ENCODE assay signal across 7 mouse cellular contexts in genomic region chr15:79774117-79775027, GRCm38 (mm10). TPM values are rescaled to one million over a fixed set of nuclear protein-coding genes. Genes with fewer than 3 reads are reported as not detected.
DNase-seq lines count a peak whose midpoint lies in the region; ATAC-seq and TF ChIP-seq lines count a peak whose summit lies in the region.

No protein-coding gene starts in this region.

- peak overlapping the region; percentile 93 for H3K27ac ChIP-seq in embryonic facial prominence, embryonic 10.5 days (replicated peaks)
- peak overlapping the region; percentile 64 for H3K27ac ChIP-seq in intestine, postnatal 0 days (ENCODE audit: low read depth, low read length)
- peak overlapping the region; percentile 68 for H3K27ac ChIP-seq in midbrain, embryonic 12.5 days (replicated peaks)
- no peak overlapping the region; the same call in 1 of the 2 replicates for H3K27ac ChIP-seq in small intestine, adult 2 months (ENCODE audit: insufficient read depth, low read depth, low read length)

- intact Hi-C loops in left cerebral cortex, postnatal 4 days (cut with DNase I): no loop called here

- H3K4me2 ChIP-seq in intestine, postnatal 0 days (replicated peaks; ENCODE audit: low read depth): peak overlapping the region; percentile 83
- peak overlapping the region; percentile 85 for H3K4me2 ChIP-seq in midbrain, embryonic 12.5 days (replicated peaks)

- no peaks in the 10 kb centered on the region for H3K27me3 ChIP-seq in embryonic facial prominence, embryonic 10.5 days (replicated peaks; ENCODE audit: low read depth, poor library complexity, severe bottlenecking)
- H3K27me3 ChIP-seq in intestine, postnatal 0 days (replicated peaks; ENCODE audit: control insufficient read depth, insufficient read depth, low read length): no peaks in the 10 kb centered on the region
- peaks cover 5% of the 10 kb centered on the region; the same call in 1 of the 2 replicates for H3K27me3 ChIP-seq in midbrain, embryonic 12.5 days
- H3K27me3 ChIP-seq in small intestine, adult 2 months (ENCODE audit: control insufficient read depth, insufficient read depth, low read length): no peaks in the 10 kb centered on the region

- no peak for TF ChIP-seq CTCF in intestine, postnatal 0 days (IDR thresholded peaks at IDR 0.05; ENCODE audit: low read depth)
- TF ChIP-seq CTCF in small intestine, adult 2 months (IDR thresholded peaks at IDR 0.05; ENCODE audit: extremely low read depth, insufficient read length, insufficient replicate concordance, low read depth, low read length): no peak

- peak; percentile 96 for DNase-seq in adrenal gland, postnatal 10 days
- DNase-seq in embryonic facial prominence, embryonic 10.5 days (ENCODE audit: low spot score): peak; percentile 93
- peak; percentile 84 for DNase-seq in gonadal fat pad, adult 2 months (ENCODE audit: low read depth)
- DNase-seq in left cerebral cortex, postnatal 4 days: peak; percentile 96

- peak overlapping the region; percentile 96 for H3K4me3 ChIP-seq in embryonic facial prominence, embryonic 10.5 days
- peak overlapping the region; percentile 89 for H3K4me3 ChIP-seq in intestine, postnatal 0 days (ENCODE audit: low read depth, low read length)
- peak overlapping the region; percentile 87 for H3K4me3 ChIP-seq in midbrain, embryonic 12.5 days
- H3K4me3 ChIP-seq in small intestine, adult 2 months (ENCODE audit: low read depth, low read length): peak overlapping the region; percentile 80

- H3K36me3 ChIP-seq in embryonic facial prominence, embryonic 10.5 days (replicated peaks): no peaks in the 10 kb centered on the region
- no peaks in the 10 kb centered on the region for H3K36me3 ChIP-seq in intestine, postnatal 0 days (ENCODE audit: control insufficient read depth, insufficient read depth)
- H3K36me3 ChIP-seq in midbrain, embryonic 12.5 days: 0 out of 2 replicates have a peak, but pooled peaks cover 6% of the 10 kb centered on the region
- no peaks in the 10 kb centered on the region for H3K36me3 ChIP-seq in small intestine, adult 2 months (ENCODE audit: control insufficient read depth, insufficient read depth, low read length)

- under 1% methylated on average over 50 of the region's 50 CpGs for WGBS in embryonic facial prominence, embryonic 10.5 days
- WGBS in intestine, postnatal 0 days: under 1% methylated on average over 50 of the region's 50 CpGs
- under 1% methylated on average over 50 of the region's 50 CpGs for WGBS in midbrain, embryonic 12.5 days
- under 1% methylated on average over 44 of the region's 50 CpGs for WGBS in small intestine, adult 2 months

- peak overlapping the region; percentile 78 for H3K9ac ChIP-seq in intestine, postnatal 0 days (ENCODE audit: low read depth, low read length)
- H3K9ac ChIP-seq in midbrain, embryonic 12.5 days (replicated peaks): peak overlapping the region; percentile 83

- H3K4me1 ChIP-seq in embryonic facial prominence, embryonic 10.5 days: peaks cover 22% of the 10 kb centered on the region
- H3K4me1 ChIP-seq in intestine, postnatal 0 days (replicated peaks; ENCODE audit: control insufficient read depth, insufficient read depth, low read length): peaks cover 6% of the 10 kb centered on the region; the same call in 1 of the 2 replicates
- H3K4me1 ChIP-seq in midbrain, embryonic 12.5 days: peaks cover 28% of the 10 kb centered on the region
- H3K4me1 ChIP-seq in small intestine, adult 2 months (ENCODE audit: control insufficient read depth, insufficient read depth, insufficient read length, low read length): peaks cover 23% of the 10 kb centered on the region; the same call in 1 of the 2 replicates

- peak; percentile 57; the same call in 1 of the 2 replicates for TF ChIP-seq POLR2A in small intestine, adult 2 months (IDR thresholded peaks at IDR 0.05; ENCODE audit: low read depth, low read length)

- peak; percentile 98 for ATAC-seq in intestine, postnatal 0 days
- peak; percentile 98 for ATAC-seq in midbrain, embryonic 12.5 days (ENCODE audit: low FRiP score, low read depth)

- H3K9me3 ChIP-seq in embryonic facial prominence, embryonic 10.5 days: no peaks in the 10 kb centered on the region
- H3K9me3 ChIP-seq in intestine, postnatal 0 days (ENCODE audit: control insufficient read depth): no peaks in the 10 kb centered on the region
- no peaks in the 10 kb centered on the region for H3K9me3 ChIP-seq in midbrain, embryonic 12.5 days

RNA-seq across cellular contexts. Expression of gene Dnal4, which starts 3.3 kb away (rescaled TPM):
- 10 to 100 TPM; 16.1 to 19.5 TPM for total RNA-seq in adrenal gland, postnatal 10 days (2021)
- polyA plus RNA-seq in embryonic facial prominence, embryonic 10.5 days (2016; fragmentation: Nextera tagmentation; extraction: Ambion mirVana): 66.3 and 68.6 TPM in 2 replicates
- polyA plus RNA-seq in gonadal fat pad, adult 2 months (2012; rRNA removed): 41.4 and 42.0 TPM in 2 replicates
- polyA plus RNA-seq in intestine, postnatal 0 days (2015; fragmentation: Nextera tagmentation; extraction: Ambion mirVana): 19.5 and 20.1 TPM in 2 replicates
- 10 to 100 TPM; 30.4 to 34.4 TPM for total RNA-seq in left cerebral cortex, postnatal 4 days (2021)
- polyA plus RNA-seq in midbrain, embryonic 12.5 days (2016; fragmentation: Nextera tagmentation; extraction: Ambion mirVana): 72.4 and 77.9 TPM in 2 replicates
- polyA plus RNA-seq in small intestine, adult 2 months (2012; rRNA removed): 8.6 and 18.7 TPM in 2 replicates

RNA-seq across cellular contexts. Expression of gene Nptxr, which starts 30.2 kb away (rescaled TPM):
- 1 to 10 TPM; 8.2 to 9.5 TPM for total RNA-seq in adrenal gland, postnatal 10 days (2021)
- polyA plus RNA-seq in embryonic facial prominence, embryonic 10.5 days (2016; fragmentation: Nextera tagmentation; extraction: Ambion mirVana): 1.8 and 2.2 TPM in 2 replicates
- polyA plus RNA-seq in gonadal fat pad, adult 2 months (2012; rRNA removed): 2.7 and 5.8 TPM in 2 replicates
- 1.2 and 1.6 TPM in 2 replicates for polyA plus RNA-seq in intestine, postnatal 0 days (2015; fragmentation: Nextera tagmentation; extraction: Ambion mirVana)
- total RNA-seq in left cerebral cortex, postnatal 4 days (2021): 100 to 1,000 TPM; 240 to 277 TPM
- polyA plus RNA-seq in midbrain, embryonic 12.5 days (2016; fragmentation: Nextera tagmentation; extraction: Ambion mirVana): 8.7 and 11.7 TPM in 2 replicates
- 1.0 and 1.3 TPM in 2 replicates for polyA plus RNA-seq in small intestine, adult 2 months (2012; rRNA removed)

RNA-seq across cellular contexts. Expression of gene Sun2, which starts 32.0 kb away (rescaled TPM):
- total RNA-seq in adrenal gland, postnatal 10 days (2021): 10 to 100 TPM; 68.2 to 83.6 TPM
- polyA plus RNA-seq in embryonic facial prominence, embryonic 10.5 days (2016; fragmentation: Nextera tagmentation; extraction: Ambion mirVana): 2.4 and 3.4 TPM in 2 replicates
- 72.1 and 91.4 TPM in 2 replicates for polyA plus RNA-seq in gonadal fat pad, adult 2 months (2012; rRNA removed)
- polyA plus RNA-seq in intestine, postnatal 0 days (2015; fragmentation: Nextera tagmentation; extraction: Ambion mirVana): 1.1 and 1.2 TPM in 2 replicates
- total RNA-seq in left cerebral cortex, postnatal 4 days (2021): 10 to 100 TPM; 27.0 to 29.4 TPM
- polyA plus RNA-seq in midbrain, embryonic 12.5 days (2016; fragmentation: Nextera tagmentation; extraction: Ambion mirVana): 8.0 and 8.7 TPM in 2 replicates
- polyA plus RNA-seq in small intestine, adult 2 months (2012; rRNA removed): 12.1 and 18.5 TPM in 2 replicates

RNA-seq across cellular contexts. Expression of gene Npcd, which starts 59.7 kb away (rescaled TPM):
- 1 to 10 TPM; 1.2 to 1.7 TPM for total RNA-seq in adrenal gland, postnatal 10 days (2021)
- not detected in 2 replicates for polyA plus RNA-seq in embryonic facial prominence, embryonic 10.5 days (2016; fragmentation: Nextera tagmentation; extraction: Ambion mirVana)
- polyA plus RNA-seq in gonadal fat pad, adult 2 months (2012; rRNA removed): 0.12 TPM in 1 of 2 replicates, not detected in the other
- 0.61 TPM in 1 of 2 replicates, not detected in the other for polyA plus RNA-seq in intestine, postnatal 0 days (2015; fragmentation: Nextera tagmentation; extraction: Ambion mirVana)
- total RNA-seq in left cerebral cortex, postnatal 4 days (2021): 10 to 100 TPM in 1 of 2 experiments, 1 to 10 TPM in 1; 6.6 to 14.9 TPM
- 0.45 TPM in 1 of 2 replicates, not detected in the other for polyA plus RNA-seq in midbrain, embryonic 12.5 days (2016; fragmentation: Nextera tagmentation; extraction: Ambion mirVana)
- 0.23 and 0.63 TPM in 2 replicates for polyA plus RNA-seq in small intestine, adult 2 months (2012; rRNA removed)
